Mouse (Mus musculus) stomach, embryonic 16.5 days (tissue): ENCODE results near the gene Nbea. TPM values are rescaled to one million over a fixed set of nuclear protein-coding genes. Genes with fewer than 3 reads are reported as not detected.
A peak's percentile ranks its signal among the peaks of the same experiment; 100 is the strongest.

ENCODE experiments used
- ATAC-seq: fragments of 200-750 bp; cut with Nextera tagmentation; 2 replicates; pipeline ENCODE4 v1.8.0; 2017; ENCODE audit warnings: moderate number of reproducible peaks, moderate TSS enrichment; ENCODE audit not compliant: insufficient read depth, low FRiP score
- H3K27ac ChIP-seq: fragments of 300-500 bp; sonication (generic); 2 replicates; pipeline ENCODE4 v1.5.1; 2014; ENCODE audit warnings: low read length
- H3K27me3 ChIP-seq: fragments of 300-500 bp; sonication (generic); 2 replicates; pipeline ENCODE4 v1.6.1; 2014; ENCODE audit warnings: low read length, control low read depth, mixed read lengths; ENCODE audit not compliant: control insufficient read depth, insufficient read depth
- H3K36me3 ChIP-seq: fragments of 300-500 bp; sonication (generic); 2 replicates; pipeline ENCODE4 v1.6.1; 2014; ENCODE audit warnings: low read length; ENCODE audit not compliant: control insufficient read depth, insufficient read depth
- H3K4me1 ChIP-seq: fragments of 300-500 bp; sonication (generic); 2 replicates; pipeline ENCODE4 v1.6.1; 2014; ENCODE audit warnings: low read length, control low read depth, mixed read lengths; ENCODE audit not compliant: control insufficient read depth, insufficient read depth
- H3K4me2 ChIP-seq: fragments of 300-500 bp; sonication (generic); 2 replicates; pipeline ENCODE4 v1.6.1; 2014; ENCODE audit warnings: low read depth, low read length, mixed read lengths
- H3K4me3 ChIP-seq: fragments of 300-500 bp; sonication (generic); replicated peaks from 2 replicates; pipeline ENCODE4 v1.5.1; 2014; ENCODE audit warnings: mild to moderate bottlenecking, low read length
- H3K9ac ChIP-seq: fragments of 300-500 bp; sonication (generic); 2 replicates; pipeline ENCODE4 v1.6.1; 2014; ENCODE audit warnings: low read length
- H3K9me3 ChIP-seq: fragments of 300-500 bp; sonication (generic); replicated peaks from 2 replicates; pipeline ENCODE4 v1.6.1; 2016; ENCODE audit warnings: low read length, control low read depth; ENCODE audit not compliant: control insufficient read depth
- WGBS: fragments of 180-500 bp; shearing (Covaris S2); extraction: QIAGEN DNeasy Blood & Tissue Kit; methylation state at CpG from one replicate; pipeline ENCODE4 v1.1.7; 2014; 5-methylcytosine and 5-hydroxymethylcytosine counted together
- polyA plus RNA-seq: library from polyadenylated mRNA; unstranded; fragments of >200 nt; fragmentation: Nextera tagmentation; extraction: Ambion mirVana; gene quantifications from 2 replicates; pipeline ENCODE4 v1.2.1, GENCODE M21; 2015

Gene Nbea
- polyA plus RNA-seq, 1 experiment from 2014 or later = 10.4 TPM

DNA sequence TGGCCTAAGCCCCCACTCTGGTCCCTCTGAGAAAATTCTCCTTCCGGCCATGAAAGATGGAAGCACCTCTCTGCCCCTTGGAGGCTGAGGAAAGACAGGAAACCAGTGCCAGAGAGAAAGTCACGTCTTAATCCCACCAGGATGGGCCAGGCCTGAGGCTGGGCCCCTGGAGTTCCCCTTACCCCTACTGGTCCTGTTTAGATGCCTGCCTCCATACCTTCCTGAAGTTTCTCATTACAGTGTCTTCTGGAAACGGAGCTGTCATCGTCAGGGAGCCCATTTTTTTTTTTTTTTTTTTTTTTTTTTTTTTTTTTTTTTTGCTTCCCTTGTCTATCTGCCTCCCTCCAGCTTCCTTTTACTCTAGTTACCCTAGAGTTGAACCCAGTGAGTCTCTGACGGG, 571.5 kb downstream of the Nbea start:
- H3K4me2 ChIP-seq = no peak overlapping the region
- no peaks in the 10 kb centered on the region for H3K36me3 ChIP-seq
- no peaks in the 10 kb centered on the region for H3K27me3 ChIP-seq
- no peak for ATAC-seq
- H3K4me1 ChIP-seq = no peaks in the 10 kb centered on the region
- no peak overlapping the region for H3K9ac ChIP-seq
- H3K9me3 ChIP-seq = no peaks in the 10 kb centered on the region
- H3K4me3 ChIP-seq = no peak overlapping the region
- H3K27ac ChIP-seq = no peak overlapping the region
- WGBS = 59% methylated on average over 5 of the region's 5 CpGs

DNA sequence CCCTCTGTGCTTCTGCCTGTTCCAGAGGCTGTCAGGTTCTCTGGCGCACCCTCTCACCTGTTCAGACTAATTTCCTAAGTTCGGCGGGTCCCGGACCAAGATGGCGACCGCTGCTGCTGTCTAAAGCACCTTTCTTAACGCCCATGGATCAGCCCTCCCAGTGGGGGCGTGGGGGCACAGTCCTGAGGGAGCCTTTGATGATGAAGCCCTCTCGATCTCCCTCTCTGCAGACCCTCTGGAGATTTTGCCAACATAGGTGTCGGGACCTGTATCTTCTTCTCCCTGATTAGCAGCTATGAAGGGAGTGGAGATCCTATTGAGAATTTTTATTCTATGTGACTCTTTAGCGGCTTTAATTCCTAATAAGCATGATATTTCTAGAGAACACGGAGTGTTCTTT, 573.3 kb downstream of the Nbea start:
- ATAC-seq = no peak
- H3K4me1 ChIP-seq = no peaks in the 10 kb centered on the region
- H3K4me2 ChIP-seq = no peak overlapping the region
- no peak overlapping the region for H3K4me3 ChIP-seq
- 94% methylated on average over 11 of the region's 12 CpGs for WGBS
- no peak overlapping the region for H3K27ac ChIP-seq
- no peaks in the 10 kb centered on the region for H3K9me3 ChIP-seq
- H3K36me3 ChIP-seq = no peaks in the 10 kb centered on the region
- no peaks in the 10 kb centered on the region for H3K27me3 ChIP-seq
- H3K9ac ChIP-seq = no peak overlapping the region

GRCm38 (mm10) chr3:55600286-55600685, 583.2 kb downstream of the Nbea start:
- Histone ChIP-seq H3K9ac (no peak overlapping the region), H3K27me3 (no peaks in the 10 kb centered on the region), H3K36me3 (no peaks in the 10 kb centered on the region), H3K4me2 (no peak overlapping the region), H3K4me1 (peaks cover 8% of the 10 kb centered on the region; the same call in 1 of the 2 replicates), H3K27ac (no peak overlapping the region), H3K9me3 (no peaks in the 10 kb centered on the region), H3K4me3 (no peak overlapping the region)
- ATAC-seq = peak; percentile 78; the same call in 1 of the 2 replicates
- WGBS = 64% methylated on average over 2 of the region's 2 CpGs

DNA sequence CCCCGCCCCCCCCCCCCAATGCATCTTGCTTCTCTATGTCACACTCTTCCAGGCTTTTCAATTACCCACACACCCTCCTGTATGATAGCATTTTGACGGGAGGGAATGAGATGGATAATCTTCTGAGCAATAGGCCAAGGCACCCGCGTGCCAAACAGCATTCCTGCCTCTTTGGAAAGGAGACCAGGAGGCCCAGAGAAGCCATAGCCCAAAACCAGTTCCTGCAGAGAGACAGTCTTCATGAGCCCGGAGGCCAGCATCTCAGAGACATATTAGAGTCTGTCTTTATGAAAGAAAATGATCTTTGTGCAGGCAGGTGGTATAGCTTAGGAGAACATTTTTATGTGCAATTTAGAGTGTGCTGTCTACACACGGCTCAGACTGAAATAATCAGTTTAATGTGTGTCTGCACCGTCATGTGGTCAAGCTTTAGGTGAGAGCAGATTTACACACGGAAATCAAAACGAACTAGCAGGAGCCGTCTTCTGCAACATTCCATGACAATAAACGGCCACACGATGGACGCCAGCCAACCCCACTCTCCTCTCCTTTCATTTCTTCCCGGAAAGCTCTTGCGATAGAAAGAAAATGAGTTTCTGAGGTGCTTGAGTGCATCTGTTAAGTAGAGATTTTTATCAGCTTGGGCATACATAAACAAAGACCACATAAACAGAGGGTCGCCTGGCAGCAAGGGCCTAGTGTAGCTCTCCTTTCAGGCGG, 584.0 kb downstream of the Nbea start:
- ATAC-seq = no peak
- H3K4me3 ChIP-seq = no peak overlapping the region
- no peaks in the 10 kb centered on the region for H3K27me3 ChIP-seq
- H3K4me2 ChIP-seq = peak overlapping the region; percentile 28; the same call in 1 of the 2 replicates
- H3K27ac ChIP-seq = 0 out of 2 replicates have a peak overlapping the region, but pooled peaks have one; percentile 30
- H3K9me3 ChIP-seq = no peaks in the 10 kb centered on the region
- no peaks in the 10 kb centered on the region for H3K36me3 ChIP-seq
- H3K9ac ChIP-seq = 0 out of 2 replicates have a peak overlapping the region, but pooled peaks have one; percentile 16
- 33% methylated on average over 17 of the region's 17 CpGs for WGBS
- peaks cover 8% of the 10 kb centered on the region; the same call in 1 of the 2 replicates for H3K4me1 ChIP-seq

- no peak for ATAC-seq
- Histone ChIP-seq H3K4me3 (no peak overlapping the region), H3K27ac (no peak overlapping the region), H3K9me3 (no peaks in the 10 kb centered on the region), H3K27me3 (no peaks in the 10 kb centered on the region), H3K4me2 (no peak overlapping the region), H3K36me3 (no peaks in the 10 kb centered on the region), H3K9ac (no peak overlapping the region), H3K4me1 (peaks cover 8% of the 10 kb centered on the region; the same call in 1 of the 2 replicates)
- WGBS = 74% methylated on average over 2 of the region's 2 CpGs
Observed at GRCm38 (mm10) chr3:55598681-55599080, 584.8 kb downstream of the Nbea start.

GRCm38 (mm10) chr3:55593312-55593711, 590.2 kb downstream of the Nbea start:
- no peak overlapping the region for H3K4me2 ChIP-seq
- no peaks in the 10 kb centered on the region for H3K27me3 ChIP-seq
- WGBS = 64% methylated on average over 5 of the region's 5 CpGs
- H3K9ac ChIP-seq = no peak overlapping the region
- peaks cover 4% of the 10 kb centered on the region; the same call in 1 of the 2 replicates for H3K4me1 ChIP-seq
- H3K27ac ChIP-seq = no peak overlapping the region
- no peak for ATAC-seq
- no peaks in the 10 kb centered on the region for H3K9me3 ChIP-seq
- no peaks in the 10 kb centered on the region for H3K36me3 ChIP-seq
- no peak overlapping the region for H3K4me3 ChIP-seq

- Histone ChIP-seq H3K9ac (no peak overlapping the region), H3K36me3 (no peaks in the 10 kb centered on the region), H3K4me3 (no peak overlapping the region), H3K27me3 (no peaks in the 10 kb centered on the region), H3K4me1 (peaks cover 7% of the 10 kb centered on the region; the same call in 1 of the 2 replicates), H3K4me2 (no peak overlapping the region), H3K9me3 (no peaks in the 10 kb centered on the region), H3K27ac (no peak overlapping the region)
- ATAC-seq = no peak
- WGBS = 70% methylated on average over 6 of the region's 6 CpGs
Observed at GRCm38 (mm10) chr3:55590727-55591126, 592.8 kb downstream of the Nbea start.

- peaks cover 7% of the 10 kb centered on the region; the same call in 1 of the 2 replicates for H3K4me1 ChIP-seq
- H3K9ac ChIP-seq = no peak overlapping the region
- H3K27ac ChIP-seq = no peak overlapping the region
- WGBS = 63% methylated on average over 2 of the region's 2 CpGs
- ATAC-seq = peak; percentile 25; the same call in 1 of the 2 replicates
- H3K27me3 ChIP-seq = no peaks in the 10 kb centered on the region
- no peak overlapping the region for H3K4me2 ChIP-seq
- H3K4me3 ChIP-seq = no peak overlapping the region
- H3K36me3 ChIP-seq = no peaks in the 10 kb centered on the region
- no peaks in the 10 kb centered on the region for H3K9me3 ChIP-seq
Observed at GRCm38 (mm10) chr3:55590291-55590690, 593.2 kb downstream of the Nbea start.

GRCm38 (mm10) chr3:55589402-55589944, 594.0 kb downstream of the Nbea start:
- Histone ChIP-seq H3K4me3 (no peak overlapping the region), H3K27me3 (no peaks in the 10 kb centered on the region), H3K27ac (no peak overlapping the region), H3K36me3 (no peaks in the 10 kb centered on the region), H3K4me2 (no peak overlapping the region), H3K9ac (no peak overlapping the region), H3K4me1 (peaks cover 7% of the 10 kb centered on the region; the same call in 1 of the 2 replicates), H3K9me3 (no peaks in the 10 kb centered on the region)
- no peak for ATAC-seq
- 62% methylated on average over 8 of the region's 8 CpGs for WGBS
